Mouse (Mus musculus) central nervous system, embryonic 14 days (tissue): ENCODE measurements around the gene 0610040J01Rik. TPM values are rescaled to one million over a fixed set of nuclear protein-coding genes. Genes with fewer than 3 reads are reported as not detected.

ENCODE experiments used
- polyA plus RNA-seq: library from polyadenylated mRNA; depleted of rRNA; stranded (reverse); fragments of >200 nt; gene quantifications from 2 replicates; pipeline ENCODE4 v1.2.3, GENCODE M21; 2012; rRNA removed

The 0610040J01Rik gene
- 1.7 and 2.0 TPM in 2 replicates for polyA plus RNA-seq

GRCm38 (mm10) chr5:63811819-63812508 is at the start of gene 0610040J01Rik:
0610040J01Rik (plus strand) TSS chr5:63812363.

Other genes with a start within 250 kb of the 0610040J01Rik start
- 4.2 and 5.0 TPM in 2 replicates for gene Nwd2, start 163.3 kb upstream of the 0610040J01Rik start, polyA plus RNA-seq
- gene Rell1, start 156.5 kb downstream of the 0610040J01Rik start, polyA plus RNA-seq: 8.7 and 8.9 TPM in 2 replicates